Mouse (Mus musculus) spleen, adult 2 months (tissue): ENCODE measurements around the gene Tmem79.

Experiments used
- CTCF ChIP-seq: fragments of 200-500 bp; IDR thresholded peaks from 2 replicates; pipeline ENCODE4 v1.5.1; 2011; ENCODE audit warnings: mild to moderate bottlenecking, inconsistent platforms; ENCODE audit not compliant: insufficient read depth, insufficient read length, insufficient replicate concordance; ENCODE audit errors: extremely low read depth
- POLR2A ChIP-seq: fragments of 200-500 bp; IDR thresholded peaks from 2 replicates; pipeline ENCODE4 v1.6.1; 2011; ENCODE audit warnings: low read depth, low read length, inconsistent platforms

DNA sequence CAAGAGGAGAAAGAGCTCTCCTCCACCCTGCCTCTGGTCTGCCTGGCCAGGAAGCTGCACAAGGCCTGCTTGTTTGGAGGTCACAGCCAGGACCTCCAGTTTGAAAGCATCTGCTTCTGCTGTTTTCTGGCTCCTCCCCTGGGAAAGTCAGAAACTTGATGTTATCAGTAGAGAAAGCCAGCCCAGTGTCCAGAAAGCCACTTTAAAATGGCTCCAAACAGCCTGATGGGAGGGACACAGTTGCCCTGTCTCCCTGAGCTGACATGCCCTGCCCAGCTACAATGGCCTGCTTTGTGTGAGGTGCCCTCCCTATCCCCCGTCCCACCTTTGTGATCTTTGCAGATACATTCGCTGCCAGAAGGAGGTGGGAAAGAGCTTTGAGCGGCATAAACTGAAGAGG, 24.0 kb upstream of the Tmem79 start:
- TF ChIP-seq POLR2A, result no peak
- no peak for TF ChIP-seq CTCF
